ENCODE assay signal across 18 mouse cellular contexts in genomic region chr3:135100901-135101586, GRCm38 (mm10).
DNase-seq lines count a peak whose midpoint lies in the region; ATAC-seq lines count a peak whose summit lies in the region.
"Had no signal": no experiment of that assay in that cellular context is flagged by ENCODE, and none has a peak within 500 bp of the region (broad histone marks: within the 10 kb centered on the region; RNA-seq: fewer than 3 reads in every experiment).

No protein-coding gene starts in this region.

- H3K27ac ChIP-seq in forebrain, embryonic 13.5 days, result no peak overlapping the region
- no peak overlapping the region for H3K27ac ChIP-seq in forebrain, embryonic 11.5 days (ENCODE audit: low read depth, low read length)
- no peak overlapping the region for H3K27ac ChIP-seq in neural tube, embryonic 11.5 days (ENCODE audit: low read depth, low read length)
- H3K27ac ChIP-seq: embryonic facial prominence, embryonic 10.5 days; heart, adult 2 months; hindbrain, embryonic 10.5 days; kidney, postnatal 0 days; liver, embryonic 14.5 days had no signal

- no peaks in the 10 kb centered on the region for H3K36me3 ChIP-seq in forebrain, embryonic 13.5 days (ENCODE audit: poor library complexity, severe bottlenecking)
- H3K36me3 ChIP-seq in forebrain, embryonic 11.5 days (ENCODE audit: control insufficient read depth, insufficient read depth, low read length), result no peaks in the 10 kb centered on the region
- H3K36me3 ChIP-seq in neural tube, embryonic 11.5 days (ENCODE audit: control insufficient read depth, insufficient read depth, low read length), result no peaks in the 10 kb centered on the region
- H3K36me3 ChIP-seq: embryonic facial prominence, embryonic 10.5 days; hindbrain, embryonic 10.5 days had no signal

- no peak overlapping the region for H3K9ac ChIP-seq in forebrain, embryonic 13.5 days
- no peak overlapping the region for H3K9ac ChIP-seq in forebrain, embryonic 11.5 days (ENCODE audit: low read length)
- no peak overlapping the region for H3K9ac ChIP-seq in neural tube, embryonic 11.5 days (ENCODE audit: low read length)
- H3K9ac ChIP-seq: liver, embryonic 14.5 days had no signal

- DNase-seq in adrenal gland, postnatal 10 days, result peak; percentile 16
- DNase-seq in adrenal gland, postnatal 25 days, result no peak
- no peak for DNase-seq in forebrain, embryonic 11.5 days (ENCODE audit: low spot score)
- no peak for DNase-seq in neural tube, embryonic 11.5 days (ENCODE audit: low spot score)
- DNase-seq in neural tube, embryonic 10.5 days (ENCODE audit: extremely low spot score, low spot score), result no peak
- DNase-seq in telencephalon, adult 2 months (ENCODE audit: low read depth, low spot score), result peak; percentile 19
- no peak for DNase-seq in spleen, adult 12 weeks (ENCODE audit: low spot score)
- DNase-seq: gastrocnemius, postnatal 14 days; heart, adult 2 months; midbrain, embryonic 14.5 days; thymus, adult 2 months had no signal

- no peaks in the 10 kb centered on the region for H3K4me1 ChIP-seq in forebrain, embryonic 13.5 days
- no peaks in the 10 kb centered on the region for H3K4me1 ChIP-seq in forebrain, embryonic 11.5 days (replicated peaks; ENCODE audit: control insufficient read depth, insufficient read depth, low read length)
- H3K4me1 ChIP-seq in neural tube, embryonic 11.5 days (ENCODE audit: control insufficient read depth, insufficient read depth, low read length), result no peaks in the 10 kb centered on the region
- H3K4me1 ChIP-seq: embryonic facial prominence, embryonic 10.5 days; hindbrain, embryonic 10.5 days had no signal

- peak; percentile 78 for ATAC-seq in forebrain, embryonic 13.5 days
- no peak for ATAC-seq in forebrain, embryonic 11.5 days (replicated peaks; ENCODE audit: low FRiP score)
- peak; percentile 41; the same call in 1 of the 2 replicates for ATAC-seq in neural tube, embryonic 11.5 days (ENCODE audit: insufficient read depth, low FRiP score, low TSS enrichment)
- ATAC-seq: intestine, postnatal 0 days; lung, postnatal 0 days had no signal

- no peak overlapping the region for H3K4me2 ChIP-seq in forebrain, embryonic 13.5 days
- no peak overlapping the region for H3K4me2 ChIP-seq in forebrain, embryonic 11.5 days (ENCODE audit: low read depth, low read length, severe bottlenecking)
- H3K4me2 ChIP-seq in neural tube, embryonic 11.5 days (ENCODE audit: low read depth), result no peak overlapping the region

- no peaks in the 10 kb centered on the region for H3K27me3 ChIP-seq in forebrain, embryonic 13.5 days
- H3K27me3 ChIP-seq in forebrain, embryonic 11.5 days (ENCODE audit: control insufficient read depth, insufficient read depth, low read length), result no peaks in the 10 kb centered on the region
- H3K27me3 ChIP-seq in neural tube, embryonic 11.5 days (ENCODE audit: control insufficient read depth, insufficient read depth, low read length), result no peaks in the 10 kb centered on the region

- no peak overlapping the region for H3K4me3 ChIP-seq in forebrain, embryonic 13.5 days
- H3K4me3 ChIP-seq in forebrain, embryonic 11.5 days (ENCODE audit: low read depth, low read length), result no peak overlapping the region
- H3K4me3 ChIP-seq in neural tube, embryonic 11.5 days (ENCODE audit: low read depth, low read length), result no peak overlapping the region
- H3K4me3 ChIP-seq: embryonic facial prominence, embryonic 10.5 days; heart, adult 2 months; hindbrain, embryonic 10.5 days had no signal

- H3K9me3 ChIP-seq in forebrain, embryonic 13.5 days (replicated peaks), result no peaks in the 10 kb centered on the region
- H3K9me3 ChIP-seq in forebrain, embryonic 11.5 days (ENCODE audit: control insufficient read depth, low read length), result no peaks in the 10 kb centered on the region
- no peaks in the 10 kb centered on the region for H3K9me3 ChIP-seq in neural tube, embryonic 11.5 days (ENCODE audit: control insufficient read depth, low read length)
- H3K9me3 ChIP-seq: embryonic facial prominence, embryonic 10.5 days had no signal

- WGBS in forebrain, embryonic 13.5 days, result 78% methylated on average over 8 of the region's 8 CpGs
- 83% methylated on average over 8 of the region's 8 CpGs for WGBS in forebrain, embryonic 11.5 days
- WGBS in neural tube, embryonic 11.5 days, result 85% methylated on average over 8 of the region's 8 CpGs

Comparison
In these comparisons a context has a peak if more than half of its experiments do, and no peak if none do; other contexts are left out.
1. DNase-seq: peak in adrenal gland, postnatal 10 days (single experiment) and telencephalon, adult 2 months (single experiment); none in adrenal gland, postnatal 25 days (single experiment), forebrain, embryonic 11.5 days (single experiment), neural tube, embryonic 11.5 days (single experiment), neural tube, embryonic 10.5 days (single experiment) and spleen, adult 12 weeks (single experiment).